Mouse (Mus musculus): Measurements from ENCODE around the gene Olfr251.
"Not testable (repeated sequence)": the region's sequence is repeated elsewhere in the genome, so short reads cannot be mapped to it uniquely, and the experiment has no call there.

GRCm38 (mm10) chr9:38413502-38413901, 36.6 kb downstream of the Olfr251 start:
- not testable (repeated sequence) for TF ChIP-seq CTCF, EP300 (IDR thresholded peaks at IDR 0.05; ENCODE audit: low read depth)
